Mouse (Mus musculus): ENCODE measurements around the gene Mfsd12. TPM values are rescaled to one million over a fixed set of nuclear protein-coding genes. Genes with fewer than 3 reads are reported as not detected.

Mfsd12 gene
- polyA plus RNA-seq, 1 experiment from 2014 or later, result 12.9 TPM

GRCm38 (mm10) chr10:81321436-81321835 lies 35.9 kb upstream of the Mfsd12 start:
- Histone ChIP-seq H3K27ac (peak overlapping the region; percentile 96), H3K9me3 (no peaks in the 10 kb centered on the region), H3K4me3 (peak overlapping the region; percentile 80), H3K36me3 (peaks cover 67% of the 10 kb centered on the region), H3K4me1 (replicated peaks) (peaks cover 60% of the 10 kb centered on the region), H3K27me3 (ENCODE audit: insufficient read depth, poor library complexity, severe bottlenecking) (peaks cover 5% of the 10 kb centered on the region; the same call in 1 of the 2 replicates)
- DNase-seq (ENCODE audit: low spot score), result no peak
- WGBS, result 4% methylated on average over 20 of the region's 20 CpGs

- H3K27ac ChIP-seq, result no peak overlapping the region
- H3K36me3 ChIP-seq, result peaks cover 67% of the 10 kb centered on the region
- peak overlapping the region; percentile 80 for H3K4me3 ChIP-seq
- no peaks in the 10 kb centered on the region for H3K9me3 ChIP-seq
- H3K27me3 ChIP-seq (ENCODE audit: insufficient read depth, poor library complexity, severe bottlenecking), result no peaks in the 10 kb centered on the region
- no peak for DNase-seq (ENCODE audit: low spot score)
- H3K4me1 ChIP-seq (replicated peaks), result peaks cover 56% of the 10 kb centered on the region
- WGBS, result 95% methylated on average over 27 of the region's 27 CpGs
Observed at GRCm38 (mm10) chr10:81322444-81322843, 34.8 kb upstream of the Mfsd12 start.

GRCm38 (mm10) chr10:81323141-81323775 lies 34.0 kb upstream of the Mfsd12 start:
- Histone ChIP-seq H3K36me3 (peaks cover 65% of the 10 kb centered on the region), H3K27ac (no peak overlapping the region), H3K27me3 (ENCODE audit: insufficient read depth, poor library complexity, severe bottlenecking) (no peaks in the 10 kb centered on the region), H3K4me1 (replicated peaks) (peaks cover 58% of the 10 kb centered on the region), H3K9me3 (no peaks in the 10 kb centered on the region), H3K4me3 (no peak overlapping the region)
- DNase-seq (ENCODE audit: low spot score), result no peak
- 96% methylated on average over 23 of the region's 23 CpGs for WGBS

GRCm38 (mm10) chr10:81323791-81324530 lies 33.3 kb upstream of the Mfsd12 start:
- Histone ChIP-seq H3K9me3 (no peaks in the 10 kb centered on the region), H3K4me3 (no peak overlapping the region), H3K36me3 (peaks cover 65% of the 10 kb centered on the region), H3K27ac (no peak overlapping the region), H3K4me1 (replicated peaks) (peaks cover 58% of the 10 kb centered on the region), H3K27me3 (ENCODE audit: insufficient read depth, poor library complexity, severe bottlenecking) (no peaks in the 10 kb centered on the region)
- DNase-seq (ENCODE audit: low spot score), result no peak
- 97% methylated on average over 18 of the region's 18 CpGs for WGBS

- H3K4me1 ChIP-seq (replicated peaks), result peaks cover 59% of the 10 kb centered on the region
- H3K9me3 ChIP-seq, result no peaks in the 10 kb centered on the region
- no peak for DNase-seq (ENCODE audit: low spot score)
- no peak overlapping the region for H3K4me3 ChIP-seq
- H3K36me3 ChIP-seq, result peaks cover 68% of the 10 kb centered on the region
- no peaks in the 10 kb centered on the region for H3K27me3 ChIP-seq (ENCODE audit: insufficient read depth, poor library complexity, severe bottlenecking)
- 94% methylated on average over 21 of the region's 21 CpGs for WGBS
- H3K27ac ChIP-seq, result no peak overlapping the region
Observed at GRCm38 (mm10) chr10:81325176-81325575, 32.1 kb upstream of the Mfsd12 start.

- H3K27ac ChIP-seq, result no peak overlapping the region
- WGBS, result 94% methylated on average over 18 of the region's 18 CpGs
- peaks cover 68% of the 10 kb centered on the region for H3K36me3 ChIP-seq
Observed at GRCm38 (mm10) chr10:81325781-81326180, 31.5 kb upstream of the Mfsd12 start.

GRCm38 (mm10) chr10:81326858-81327257 lies 30.4 kb upstream of the Mfsd12 start:
- Histone ChIP-seq H3K36me3 (peaks cover 68% of the 10 kb centered on the region), H3K27ac (peak overlapping the region; percentile 50; the same call in 1 of the 2 replicates), H3K9me3 (no peaks in the 10 kb centered on the region), H3K27me3 (ENCODE audit: insufficient read depth, poor library complexity, severe bottlenecking) (peaks cover 12% of the 10 kb centered on the region), H3K4me1 (replicated peaks) (peaks cover 58% of the 10 kb centered on the region), H3K4me3 (no peak overlapping the region)
- WGBS, result 79% methylated on average over 6 of the region's 6 CpGs
- no peak for DNase-seq (ENCODE audit: low spot score)

More at GRCm38 (mm10) chr10:81325781-81326180, 31.5 kb upstream of the Mfsd12 start:
- Histone ChIP-seq H3K9me3 (no peaks in the 10 kb centered on the region), H3K27me3 (ENCODE audit: insufficient read depth, poor library complexity, severe bottlenecking) (peaks cover 3% of the 10 kb centered on the region; the same call in 1 of the 2 replicates), H3K4me1 (replicated peaks) (peaks cover 62% of the 10 kb centered on the region), H3K4me3 (no peak overlapping the region)
- DNase-seq (ENCODE audit: low spot score), result no peak

GRCm38 (mm10) chr10:81327959-81328358 lies 29.3 kb upstream of the Mfsd12 start:
- peaks cover 23% of the 10 kb centered on the region for H3K27me3 ChIP-seq (ENCODE audit: insufficient read depth, poor library complexity, severe bottlenecking)
- DNase-seq (ENCODE audit: low spot score), result no peak
- WGBS, result 37% methylated on average over 2 of the region's 2 CpGs
- peak overlapping the region; percentile 23 for H3K4me3 ChIP-seq
- peaks cover 60% of the 10 kb centered on the region for H3K36me3 ChIP-seq
- H3K27ac ChIP-seq, result peak overlapping the region; percentile 71
- H3K4me1 ChIP-seq (replicated peaks), result peaks cover 56% of the 10 kb centered on the region
- no peaks in the 10 kb centered on the region for H3K9me3 ChIP-seq

GRCm38 (mm10) chr10:81328386-81328785 lies 28.9 kb upstream of the Mfsd12 start, which contains the start of gene Tbxa2r:
Tbxa2r (plus strand) TSS chr10:81328731.
- Histone ChIP-seq H3K27me3 (ENCODE audit: insufficient read depth, poor library complexity, severe bottlenecking) (peaks cover 28% of the 10 kb centered on the region), H3K4me3 (peak within 1 kb of the TSS; percentile 23), H3K27ac (peak within 1 kb of the TSS; percentile 71), H3K36me3 (peaks cover 56% of the 10 kb centered on the region), H3K4me1 (replicated peaks) (peaks cover 58% of the 10 kb centered on the region), H3K9me3 (no peaks in the 10 kb centered on the region)
- 12% methylated on average over 10 of the region's 10 CpGs for WGBS
- DNase-seq (ENCODE audit: low spot score), result no peak

- no peak for DNase-seq (ENCODE audit: low spot score)
- Histone ChIP-seq H3K27me3 (ENCODE audit: insufficient read depth, poor library complexity, severe bottlenecking) (peaks cover 38% of the 10 kb centered on the region), H3K4me3 (0 out of 2 replicates have a peak overlapping the region, but pooled peaks have one; percentile 0), H3K27ac (peak overlapping the region; percentile 71; the same call in 1 of the 2 replicates), H3K36me3 (peaks cover 46% of the 10 kb centered on the region), H3K4me1 (replicated peaks) (peaks cover 58% of the 10 kb centered on the region), H3K9me3 (no peaks in the 10 kb centered on the region)
- 74% methylated on average over 10 of the region's 10 CpGs for WGBS
Observed at GRCm38 (mm10) chr10:81329194-81329975, 27.9 kb upstream of the Mfsd12 start.

GRCm38 (mm10) chr10:81330007-81330406 lies 27.3 kb upstream of the Mfsd12 start:
- WGBS, result 63% methylated on average over 4 of the region's 4 CpGs
- H3K4me1 ChIP-seq (replicated peaks), result peaks cover 64% of the 10 kb centered on the region
- H3K36me3 ChIP-seq, result peaks cover 40% of the 10 kb centered on the region
- no peak overlapping the region for H3K27ac ChIP-seq
- DNase-seq (ENCODE audit: low spot score), result no peak
- peaks cover 44% of the 10 kb centered on the region for H3K27me3 ChIP-seq (ENCODE audit: insufficient read depth, poor library complexity, severe bottlenecking)
- H3K4me3 ChIP-seq, result no peak overlapping the region
- no peaks in the 10 kb centered on the region for H3K9me3 ChIP-seq

GRCm38 (mm10) chr10:81332277-81332676 lies 25.0 kb upstream of the Mfsd12 start:
- Histone ChIP-seq H3K27me3 (ENCODE audit: insufficient read depth, poor library complexity, severe bottlenecking) (peaks cover 60% of the 10 kb centered on the region), H3K4me1 (replicated peaks) (peaks cover 66% of the 10 kb centered on the region), H3K9me3 (no peaks in the 10 kb centered on the region), H3K4me3 (peak overlapping the region; percentile 38), H3K36me3 (peaks cover 17% of the 10 kb centered on the region), H3K27ac (peak overlapping the region; percentile 31; the same call in 1 of the 2 replicates)
- no peak for DNase-seq (ENCODE audit: low spot score)
- WGBS, result 10% methylated on average over 29 of the region's 29 CpGs
